Mouse (Mus musculus): ENCODE results near the gene Efna5. TPM values are rescaled to one million over a fixed set of nuclear protein-coding genes. Genes with fewer than 3 reads are reported as not detected.
A peak's percentile ranks its signal among the peaks of the same experiment; 100 is the strongest.

Efna5 gene
- polyA plus RNA-seq, 1 experiment from 2014 or later = 32.9 TPM

GRCm38 (mm10) chr17:62741702-62742101 lies 139.4 kb downstream of the Efna5 start:
- Histone ChIP-seq H3K4me3 (ENCODE audit: low read depth, low read length) (no peak overlapping the region), H3K9me3 (ENCODE audit: control insufficient read depth, low read length) (no peaks in the 10 kb centered on the region), H3K27me3 (ENCODE audit: control insufficient read depth, insufficient read depth, low read length) (no peaks in the 10 kb centered on the region), H3K36me3 (ENCODE audit: control insufficient read depth, insufficient read depth, low read length) (no peaks in the 10 kb centered on the region), H3K4me1 (ENCODE audit: control insufficient read depth, insufficient read depth, low read length) (peaks cover 2% of the 10 kb centered on the region), H3K27ac (replicated peaks; ENCODE audit: low read depth, low read length) (no peak overlapping the region), H3K4me2 (ENCODE audit: low read depth, severe bottlenecking) (no peak overlapping the region), H3K9ac (ENCODE audit: low read length) (no peak overlapping the region)
- WGBS = 85% methylated on average over 5 of the region's 5 CpGs
- ATAC-seq (ENCODE audit: insufficient number of reproducible peaks, low FRiP score, low TSS enrichment, low read depth) = no peak
- DNase-seq (ENCODE audit: low spot score) = no peak

GRCm38 (mm10) chr17:62741020-62741419 lies 140.1 kb downstream of the Efna5 start:
- no peak overlapping the region for H3K4me3 ChIP-seq (ENCODE audit: low read depth, low read length)
- H3K9me3 ChIP-seq (ENCODE audit: control insufficient read depth, low read length) = no peaks in the 10 kb centered on the region
- no peak for ATAC-seq (ENCODE audit: insufficient number of reproducible peaks, low FRiP score, low TSS enrichment, low read depth)
- H3K36me3 ChIP-seq (ENCODE audit: control insufficient read depth, insufficient read depth, low read length) = no peaks in the 10 kb centered on the region
- H3K27me3 ChIP-seq (ENCODE audit: control insufficient read depth, insufficient read depth, low read length) = no peaks in the 10 kb centered on the region
- H3K4me1 ChIP-seq (ENCODE audit: control insufficient read depth, insufficient read depth, low read length) = no peaks in the 10 kb centered on the region; the same call in 1 of the 2 replicates
- no peak for DNase-seq (ENCODE audit: low spot score)
- no peak overlapping the region for H3K9ac ChIP-seq (ENCODE audit: low read length)
- H3K27ac ChIP-seq (replicated peaks; ENCODE audit: low read depth, low read length) = no peak overlapping the region
- no peak overlapping the region for H3K4me2 ChIP-seq (ENCODE audit: low read depth, severe bottlenecking)
- WGBS = 68% methylated on average over 6 of the region's 6 CpGs

- Histone ChIP-seq H3K9ac (ENCODE audit: low read length) (no peak overlapping the region), H3K27me3 (ENCODE audit: control insufficient read depth, insufficient read depth, low read length) (no peaks in the 10 kb centered on the region), H3K4me1 (ENCODE audit: control insufficient read depth, insufficient read depth, low read length) (peaks cover 7% of the 10 kb centered on the region), H3K9me3 (ENCODE audit: control insufficient read depth, low read length) (no peaks in the 10 kb centered on the region), H3K36me3 (ENCODE audit: control insufficient read depth, insufficient read depth, low read length) (no peaks in the 10 kb centered on the region), H3K4me3 (ENCODE audit: low read depth, low read length) (no peak overlapping the region), H3K4me2 (ENCODE audit: low read depth, severe bottlenecking) (no peak overlapping the region), H3K27ac (replicated peaks; ENCODE audit: low read depth, low read length) (no peak overlapping the region)
- DNase-seq (ENCODE audit: low spot score) (no peak), ATAC-seq (ENCODE audit: insufficient number of reproducible peaks, low FRiP score, low TSS enrichment, low read depth) (no peak)
- WGBS = 89% methylated on average over 6 of the region's 6 CpGs
Observed at GRCm38 (mm10) chr17:62739993-62740392, 141.1 kb downstream of the Efna5 start.

GRCm38 (mm10) chr17:62737404-62737803 lies 143.7 kb downstream of the Efna5 start:
- H3K36me3 ChIP-seq (ENCODE audit: control insufficient read depth, insufficient read depth, low read length) = no peaks in the 10 kb centered on the region
- H3K4me2 ChIP-seq (ENCODE audit: low read depth, severe bottlenecking) = no peak overlapping the region
- no peaks in the 10 kb centered on the region for H3K9me3 ChIP-seq (ENCODE audit: control insufficient read depth, low read length)
- DNase-seq (ENCODE audit: low spot score) (no peak), ATAC-seq (ENCODE audit: insufficient number of reproducible peaks, low FRiP score, low TSS enrichment, low read depth) (no peak)
- 86% methylated on average over 6 of the region's 6 CpGs for WGBS
- H3K27me3 ChIP-seq (ENCODE audit: control insufficient read depth, insufficient read depth, low read length) = no peaks in the 10 kb centered on the region
- H3K9ac ChIP-seq (ENCODE audit: low read length) = no peak overlapping the region
- no peak overlapping the region for H3K4me3 ChIP-seq (ENCODE audit: low read depth, low read length)
- H3K4me1 ChIP-seq (ENCODE audit: control insufficient read depth, insufficient read depth, low read length) = peaks cover 15% of the 10 kb centered on the region
- no peak overlapping the region for H3K27ac ChIP-seq (replicated peaks; ENCODE audit: low read depth, low read length)

GRCm38 (mm10) chr17:62735943-62736342 lies 145.2 kb downstream of the Efna5 start:
- Histone ChIP-seq H3K9me3 (ENCODE audit: control insufficient read depth, low read length) (no peaks in the 10 kb centered on the region), H3K4me2 (ENCODE audit: low read depth, severe bottlenecking) (no peak overlapping the region; the same call in 1 of the 2 replicates), H3K4me3 (ENCODE audit: low read depth, low read length) (no peak overlapping the region), H3K27me3 (ENCODE audit: control insufficient read depth, insufficient read depth, low read length) (no peaks in the 10 kb centered on the region), H3K36me3 (ENCODE audit: control insufficient read depth, insufficient read depth, low read length) (no peaks in the 10 kb centered on the region), H3K27ac (replicated peaks; ENCODE audit: low read depth, low read length) (no peak overlapping the region), H3K9ac (ENCODE audit: low read length) (no peak overlapping the region), H3K4me1 (ENCODE audit: control insufficient read depth, insufficient read depth, low read length) (peaks cover 15% of the 10 kb centered on the region)
- ATAC-seq (ENCODE audit: insufficient number of reproducible peaks, low FRiP score, low TSS enrichment, low read depth) = peak; percentile 79
- peak; percentile 76 for DNase-seq (ENCODE audit: low spot score)
- 6% methylated on average over 11 of the region's 11 CpGs for WGBS

- no peak overlapping the region for H3K4me3 ChIP-seq (ENCODE audit: low read depth, low read length)
- H3K27ac ChIP-seq (replicated peaks; ENCODE audit: low read depth, low read length) = no peak overlapping the region
- WGBS = 11% methylated on average over 10 of the region's 10 CpGs
- no peaks in the 10 kb centered on the region for H3K9me3 ChIP-seq (ENCODE audit: control insufficient read depth, low read length)
- H3K36me3 ChIP-seq (ENCODE audit: control insufficient read depth, insufficient read depth, low read length) = no peaks in the 10 kb centered on the region
- DNase-seq (ENCODE audit: low spot score) = no peak
- H3K9ac ChIP-seq (ENCODE audit: low read length) = no peak overlapping the region
- no peak for ATAC-seq (ENCODE audit: insufficient number of reproducible peaks, low FRiP score, low TSS enrichment, low read depth)
- peaks cover 23% of the 10 kb centered on the region for H3K4me1 ChIP-seq (ENCODE audit: control insufficient read depth, insufficient read depth, low read length)
- no peaks in the 10 kb centered on the region for H3K27me3 ChIP-seq (ENCODE audit: control insufficient read depth, insufficient read depth, low read length)
- H3K4me2 ChIP-seq (ENCODE audit: low read depth, severe bottlenecking) = no peak overlapping the region
Observed at GRCm38 (mm10) chr17:62734901-62735300, 146.2 kb downstream of the Efna5 start.

DNA sequence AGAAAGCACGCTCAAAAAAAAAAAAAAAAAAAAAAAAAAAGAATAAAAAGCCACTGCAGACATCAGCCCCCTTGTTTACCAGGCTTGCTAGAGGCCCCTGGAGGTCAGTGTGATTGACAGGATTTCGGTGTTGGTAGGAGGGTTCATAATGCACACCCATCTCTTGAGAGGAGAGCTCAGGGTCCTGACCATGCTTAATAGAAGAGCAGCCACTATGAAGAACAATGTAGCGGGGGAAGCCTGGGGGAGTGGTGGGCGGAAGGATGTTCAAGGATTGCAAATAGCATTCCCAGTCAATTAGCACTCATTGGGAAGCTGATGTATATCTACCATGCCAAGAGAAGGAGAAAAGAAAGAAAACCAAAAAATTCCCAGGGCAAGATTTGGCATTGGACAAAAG lies 147.1 kb downstream of the Efna5 start:
- H3K4me3 ChIP-seq (ENCODE audit: low read depth, low read length) = no peak overlapping the region
- no peaks in the 10 kb centered on the region for H3K36me3 ChIP-seq (ENCODE audit: control insufficient read depth, insufficient read depth, low read length)
- H3K4me2 ChIP-seq (ENCODE audit: low read depth, severe bottlenecking) = no peak overlapping the region
- H3K9me3 ChIP-seq (ENCODE audit: control insufficient read depth, low read length) = no peaks in the 10 kb centered on the region
- no peak for DNase-seq (ENCODE audit: low spot score)
- peaks cover 30% of the 10 kb centered on the region for H3K4me1 ChIP-seq (ENCODE audit: control insufficient read depth, insufficient read depth, low read length)
- H3K9ac ChIP-seq (ENCODE audit: low read length) = no peak overlapping the region
- H3K27me3 ChIP-seq (ENCODE audit: control insufficient read depth, insufficient read depth, low read length) = no peaks in the 10 kb centered on the region
- 66% methylated on average over 4 of the region's 4 CpGs for WGBS
- ATAC-seq (ENCODE audit: insufficient number of reproducible peaks, low FRiP score, low TSS enrichment, low read depth) = no peak
- no peak overlapping the region for H3K27ac ChIP-seq (replicated peaks; ENCODE audit: low read depth, low read length)

GRCm38 (mm10) chr17:62729754-62730470 lies 151.2 kb downstream of the Efna5 start:
- H3K9ac ChIP-seq (ENCODE audit: low read length) = no peak overlapping the region
- H3K9me3 ChIP-seq (ENCODE audit: control insufficient read depth, low read length) = no peaks in the 10 kb centered on the region
- peak; percentile 67 for DNase-seq (ENCODE audit: low spot score)
- no peaks in the 10 kb centered on the region for H3K27me3 ChIP-seq (ENCODE audit: control insufficient read depth, insufficient read depth, low read length)
- no peak overlapping the region for H3K4me3 ChIP-seq (ENCODE audit: low read depth, low read length)
- H3K4me1 ChIP-seq (ENCODE audit: control insufficient read depth, insufficient read depth, low read length) = peaks cover 24% of the 10 kb centered on the region
- no peaks in the 10 kb centered on the region for H3K36me3 ChIP-seq (ENCODE audit: control insufficient read depth, insufficient read depth, low read length)
- WGBS = 19% methylated on average over 10 of the region's 10 CpGs
- peak; percentile 67 for ATAC-seq (ENCODE audit: insufficient number of reproducible peaks, low FRiP score, low TSS enrichment, low read depth)
- H3K27ac ChIP-seq (replicated peaks; ENCODE audit: low read depth, low read length) = peak overlapping the region; percentile 30; the same call in 1 of the 2 replicates
- H3K4me2 ChIP-seq (ENCODE audit: low read depth, severe bottlenecking) = no peak overlapping the region

All from limb, embryonic 11.5 days (tissue).